Mouse (Mus musculus): Measurements from ENCODE around the gene Obsl1. TPM values are rescaled to one million over a fixed set of nuclear protein-coding genes. Genes with fewer than 3 reads are reported as not detected.
A peak's percentile ranks its signal among the peaks of the same experiment; 100 is the strongest.

The Obsl1 gene
- total and polyA plus RNA-seq, 3 experiments: 0.47 to 0.84 TPM; not detected in 1

DNA sequence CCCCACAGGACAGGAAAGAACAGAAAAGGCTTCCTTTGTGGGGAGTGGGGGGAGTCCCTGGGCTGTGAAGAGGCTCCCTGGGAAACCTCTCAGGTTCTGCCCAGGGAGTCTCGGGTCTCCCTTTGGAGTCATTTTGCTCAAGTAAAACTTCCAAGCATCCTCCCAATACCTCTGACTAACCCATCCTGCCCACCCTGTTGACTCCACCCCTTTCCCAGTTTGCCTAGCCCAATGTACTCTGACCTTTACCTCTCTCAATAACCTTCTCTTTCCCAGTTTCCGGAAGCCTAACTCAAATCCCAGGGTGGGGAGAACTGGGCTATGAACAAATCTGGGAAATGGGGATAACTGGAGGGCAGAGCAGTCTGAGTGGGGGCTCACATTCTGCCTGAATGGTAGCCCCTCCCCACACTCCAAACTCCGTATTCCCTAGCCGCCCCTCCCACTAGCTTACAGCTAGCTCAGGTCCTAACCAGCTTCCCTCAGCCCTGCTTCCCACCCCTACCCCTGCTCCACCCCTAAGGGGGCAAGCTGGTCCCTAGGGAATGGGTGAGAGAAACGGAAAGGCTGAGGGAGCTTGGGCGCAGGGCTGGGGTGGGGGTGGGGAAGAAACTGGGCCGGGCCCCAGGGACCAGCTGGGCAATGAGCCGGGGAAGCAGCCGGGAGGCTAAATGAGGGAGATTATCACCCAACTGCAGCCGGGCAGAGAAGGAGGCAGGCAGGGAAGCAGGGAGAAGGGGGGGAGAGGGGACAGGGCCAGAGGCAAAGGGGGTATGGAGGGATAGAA lies 58.8 kb downstream of the Obsl1 start:
- H3K27ac ChIP-seq (ENCODE audit: insufficient read depth, low read depth): no peak overlapping the region
- in situ Hi-C loops (cut with MboI; ENCODE audit: low pct_ligation_motif_present, low pct_unique_long_range_greater_than_20kb, low sequenced_read_pairs): no loop called here
- dilution Hi-C loops (cut with MboI; ENCODE audit: extremely low pct_ligation_motif_present, extremely low pct_unique_long_range_greater_than_20kb, low sequenced_read_pairs): no loop called here
- H3K36me3 ChIP-seq (replicated peaks in 1 of 2; ENCODE audit: control insufficient read depth in 1 of 2, insufficient read depth in 1 of 2, low read length in 1 of 2): peaks cover 8 to 17% of the 10 kb centered on the region in 2 experiments
- no peak overlapping the region for H3K4me3 ChIP-seq (replicated peaks in 1 of 3; ENCODE audit: low read depth in 2 of 3, low read length in 2 of 3, poor library complexity in 1 of 3)
- H3K27me3 ChIP-seq (replicated peaks): peaks cover 61% of the 10 kb centered on the region
- H3K79me2 ChIP-seq (replicated peaks; ENCODE audit: control insufficient read depth, extremely low read depth, insufficient read depth, poor library complexity, severe bottlenecking): no peaks in the 10 kb centered on the region
- no peaks in the 10 kb centered on the region for H3K9me3 ChIP-seq (replicated peaks; ENCODE audit: low read length)
- no peak overlapping the region for H3K9ac ChIP-seq (ENCODE audit: insufficient read depth, low read depth)
- H3K4me2 ChIP-seq (ENCODE audit: insufficient read depth, low read depth, poor library complexity, severe bottlenecking): peak overlapping the region; percentile 17
- H3K4me1 ChIP-seq (ENCODE audit: control insufficient read depth in 1 of 2, insufficient read depth in 2 of 2): peaks cover 18 to 32% of the 10 kb centered on the region in 2 experiments
- 0 out of 2 replicates have a peak, but pooled peaks have one; percentile 28 for TF ChIP-seq KAT2A (IDR thresholded peaks at IDR 0.05; ENCODE audit: insufficient replicate concordance, low read length)
- TF ChIP-seq ZC3H11A (IDR thresholded peaks at IDR 0.05; ENCODE audit: low read depth, low read length): no peak
- DNase-seq (ENCODE audit: extremely low read depth): peak; percentile 22

DNA sequence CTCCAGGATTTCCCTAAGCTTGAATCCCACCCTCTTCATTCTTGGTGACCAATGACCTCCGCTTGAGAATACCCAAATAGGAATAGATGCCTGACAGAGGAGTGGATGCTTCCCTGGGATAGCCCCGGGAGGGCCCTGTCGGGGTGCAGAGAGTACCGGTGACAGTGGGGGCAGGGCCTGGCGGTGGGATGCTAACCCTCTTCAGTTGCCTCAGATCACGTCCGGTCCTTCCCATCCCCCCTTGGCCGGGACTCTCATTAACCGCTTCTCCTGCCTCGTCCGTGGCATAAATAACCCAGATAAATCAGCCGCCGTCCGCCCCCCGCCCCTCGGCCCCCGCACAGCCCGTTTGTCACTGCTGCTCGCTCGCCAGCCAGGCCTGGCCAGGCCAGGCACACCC lies 59.6 kb downstream of the Obsl1 start:
- peaks cover 16 to 25% of the 10 kb centered on the region in 2 experiments for H3K36me3 ChIP-seq (replicated peaks in 1 of 2; ENCODE audit: control insufficient read depth in 1 of 2, insufficient read depth in 1 of 2, low read length in 1 of 2)
- dilution Hi-C loops (cut with MboI; ENCODE audit: extremely low pct_ligation_motif_present, extremely low pct_unique_long_range_greater_than_20kb, low sequenced_read_pairs) (no loop called here), in situ Hi-C loops (cut with MboI; ENCODE audit: low pct_ligation_motif_present, low pct_unique_long_range_greater_than_20kb, low sequenced_read_pairs) (no loop called here)
- H3K27ac ChIP-seq (ENCODE audit: insufficient read depth, low read depth): no peak overlapping the region
- no peak for TF ChIP-seq TBP (conservative IDR thresholded peaks at IDR 0.05; ENCODE audit: low read depth, low read length)
- no peak for TF ChIP-seq NRF1 (IDR thresholded peaks at IDR 0.05; ENCODE audit: low read depth, low read length)
- TF ChIP-seq ZC3H11A (IDR thresholded peaks at IDR 0.05; ENCODE audit: low read depth, low read length): no peak
- no peak for TF ChIP-seq ELF1 (IDR thresholded peaks at IDR 0.05; ENCODE audit: low read depth, low read length)
- TF ChIP-seq MXI1 (IDR thresholded peaks at IDR 0.05; ENCODE audit: low read depth, low read length): no peak
- TF ChIP-seq CHD2 (IDR thresholded peaks at IDR 0.05; ENCODE audit: low read length): no peak
- TF ChIP-seq CTCF (conservative IDR thresholded peaks at IDR 0.05 in 1 of 2, IDR thresholded peaks at IDR 0.05 in 1 of 2; ENCODE audit: low read depth in 2 of 2, low read length in 2 of 2): no peak
- TF ChIP-seq PAX5 (IDR thresholded peaks at IDR 0.05; ENCODE audit: low read length): no peak
- no peak for TF ChIP-seq SIN3A (IDR thresholded peaks at IDR 0.05; ENCODE audit: low read length)
- TF ChIP-seq MAX (IDR thresholded peaks at IDR 0.05; ENCODE audit: low read length): no peak
- TF ChIP-seq E2F4 (IDR thresholded peaks at IDR 0.05; ENCODE audit: insufficient replicate concordance, low read depth, low read length): no peak
- TF ChIP-seq MAFK (IDR thresholded peaks at IDR 0.05; ENCODE audit: insufficient replicate concordance, low read length): no peak
- no peak for TF ChIP-seq IRF4 (IDR thresholded peaks at IDR 0.05; ENCODE audit: low read depth, low read length)
- TF ChIP-seq POLR2A (IDR thresholded peaks at IDR 0.05; ENCODE audit: low read depth, low read length): no peak
- no peak for TF ChIP-seq NELFE (IDR thresholded peaks at IDR 0.05; ENCODE audit: low read depth, low read length)
- TF ChIP-seq JUN (IDR thresholded peaks at IDR 0.05; ENCODE audit: insufficient read depth, low read depth, low read length): no peak
- no peak for TF ChIP-seq TCF12 (IDR thresholded peaks at IDR 0.05; ENCODE audit: low read depth, low read length)
- no peak for TF ChIP-seq USF2 (conservative IDR thresholded peaks at IDR 0.05; ENCODE audit: low read depth, low read length)
- no peak for TF ChIP-seq UBTF (IDR thresholded peaks at IDR 0.05; ENCODE audit: low read depth, low read length)
- no peak for TF ChIP-seq CHD1 (IDR thresholded peaks at IDR 0.05; ENCODE audit: low read depth, low read length)
- peaks cover 54% of the 10 kb centered on the region for H3K27me3 ChIP-seq (replicated peaks)
- DNase-seq (ENCODE audit: extremely low read depth): no peak
- H3K4me2 ChIP-seq (ENCODE audit: insufficient read depth, low read depth, poor library complexity, severe bottlenecking): peak overlapping the region; percentile 76; the same call in 1 of the 2 replicates
- H3K9me3 ChIP-seq (replicated peaks; ENCODE audit: low read length): no peaks in the 10 kb centered on the region
- peaks cover 18 to 32% of the 10 kb centered on the region in 2 experiments for H3K4me1 ChIP-seq (ENCODE audit: control insufficient read depth in 1 of 2, insufficient read depth in 2 of 2)
- no peak overlapping the region for H3K9ac ChIP-seq (ENCODE audit: insufficient read depth, low read depth)
- H3K79me2 ChIP-seq (replicated peaks; ENCODE audit: control insufficient read depth, extremely low read depth, insufficient read depth, poor library complexity, severe bottlenecking): no peaks in the 10 kb centered on the region
- peak overlapping the region in 1 of 3 experiments; percentile 16 for H3K4me3 ChIP-seq (replicated peaks in 1 of 3; ENCODE audit: low read depth in 2 of 3, low read length in 2 of 3, poor library complexity in 1 of 3)
